Mouse (Mus musculus) stomach, postnatal 0 days (tissue): ENCODE data around the gene Traf5. TPM values are rescaled to one million over a fixed set of nuclear protein-coding genes. Genes with fewer than 3 reads are reported as not detected.

ENCODE experiments used
- ATAC-seq: fragments of 200-750 bp; cut with Nextera tagmentation; 2 replicates; pipeline ENCODE4 v1.8.0; 2017; ENCODE audit not compliant: low FRiP score, low TSS enrichment
- DNase-seq: peaks from one replicate; pipeline ENCODE4 v3.0.0-alpha.2; 2016; ENCODE audit warnings: low spot score
- H3K27ac ChIP-seq: fragments of 300-500 bp; sonication (generic); replicated peaks from 2 replicates; pipeline ENCODE4 v1.5.1; 2014; ENCODE audit warnings: mild to moderate bottlenecking, control low read depth
- H3K27me3 ChIP-seq: fragments of 300-500 bp; sonication (generic); 2 replicates; pipeline ENCODE4 v1.6.1; 2014; ENCODE audit warnings: low read length; ENCODE audit not compliant: control insufficient read depth, insufficient read depth
- H3K36me3 ChIP-seq: fragments of 300-500 bp; sonication (generic); 2 replicates; pipeline ENCODE4 v1.6.1; 2014; ENCODE audit warnings: low read length, mixed read lengths; ENCODE audit not compliant: control insufficient read depth, insufficient read depth
- H3K4me1 ChIP-seq: fragments of 300-500 bp; sonication (generic); replicated peaks from 2 replicates; pipeline ENCODE4 v1.6.1; 2014; ENCODE audit warnings: antibody characterized with exemption; ENCODE audit not compliant: control insufficient read depth, insufficient read depth
- H3K4me2 ChIP-seq: fragments of 300-500 bp; sonication (generic); replicated peaks from 2 replicates; pipeline ENCODE4 v1.6.1; 2014; ENCODE audit warnings: low read depth, mild to moderate bottlenecking, control low read depth, moderate library complexity
- H3K4me3 ChIP-seq: fragments of 300-500 bp; sonication (generic); 2 replicates; pipeline ENCODE4 v1.5.1; 2014; ENCODE audit warnings: low read depth, low read length, control low read depth
- H3K9ac ChIP-seq: fragments of 300-500 bp; sonication (generic); 2 replicates; pipeline ENCODE4 v1.6.1; 2014; ENCODE audit warnings: mild to moderate bottlenecking, low read length, control low read depth, mixed read lengths
- H3K9me3 ChIP-seq: fragments of 300-500 bp; sonication (generic); 2 replicates; pipeline ENCODE4 v1.6.1; 2016; ENCODE audit warnings: low read length; ENCODE audit not compliant: control insufficient read depth
- CTCF ChIP-seq: IDR thresholded peaks from 2 replicates; pipeline ENCODE4 v1.5.1; 2016; ENCODE audit warnings: antibody characterized with exemption, low read depth, mild to moderate bottlenecking, moderate library complexity
- EP300 ChIP-seq: optimal IDR thresholded peaks from 2 replicates; pipeline ENCODE3; 2016; ENCODE audit warnings: antibody characterized with exemption
- WGBS: fragments of 180-500 bp; shearing (Covaris S2); extraction: QIAGEN DNeasy Blood & Tissue Kit; methylation state at CpG from one replicate; pipeline ENCODE4 v1.1.7; 2014; 5-methylcytosine and 5-hydroxymethylcytosine counted together
- polyA plus RNA-seq: library from polyadenylated mRNA; unstranded; fragments of >200 nt; fragmentation: Nextera tagmentation; extraction: Ambion mirVana; gene quantifications from 2 replicates; pipeline ENCODE4 v1.2.1, GENCODE M21; 2015

Gene Traf5
- polyA plus RNA-seq, 1 experiment from 2014 or later: 17.7 TPM

GRCm38 (mm10) chr1:191994476-191994875 is 97.9 kb downstream of the Traf5 start:
- 68% methylated on average over 5 of the region's 5 CpGs for WGBS
- H3K4me3 ChIP-seq: no peak overlapping the region
- H3K27ac ChIP-seq: no peak overlapping the region
- TF ChIP-seq EP300: no peak
- no peak for TF ChIP-seq CTCF
- no peaks in the 10 kb centered on the region for H3K9me3 ChIP-seq
- no peak for ATAC-seq
- H3K4me1 ChIP-seq: no peaks in the 10 kb centered on the region
- no peak overlapping the region for H3K4me2 ChIP-seq
- peaks cover 6% of the 10 kb centered on the region; the same call in 1 of the 2 replicates for H3K36me3 ChIP-seq
- H3K27me3 ChIP-seq: no peaks in the 10 kb centered on the region
- no peak for DNase-seq
- no peak overlapping the region for H3K9ac ChIP-seq

- WGBS: 62% methylated on average over 7 of the region's 7 CpGs
- DNase-seq (no peak), ATAC-seq (no peak)
Observed at GRCm38 (mm10) chr1:191992040-191992780, 100.1 kb downstream of the Traf5 start.

DNA sequence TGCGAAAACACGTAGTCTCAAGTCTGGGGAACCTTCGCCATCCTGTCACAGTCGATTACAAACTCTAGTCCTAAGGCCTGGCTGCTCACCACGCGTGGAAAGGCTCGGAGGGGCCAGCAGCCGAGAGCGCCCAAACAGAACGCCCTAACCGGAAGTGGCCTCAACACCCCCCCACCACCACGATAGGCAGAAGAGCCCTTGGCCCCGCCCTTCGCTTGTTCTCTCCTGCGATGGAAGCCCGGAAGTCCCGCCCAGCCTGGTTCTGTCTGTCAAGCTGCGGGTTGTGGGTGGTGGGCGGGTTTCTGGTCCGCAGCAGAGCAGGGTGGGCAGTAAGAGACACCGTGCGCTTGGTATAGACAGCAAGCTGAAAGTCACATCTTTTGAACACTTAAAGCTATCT is 102.4 kb downstream of the Traf5 start:
- under 1% methylated on average over 22 of the region's 22 CpGs for WGBS
- Histone ChIP-seq H3K4me3 (peak overlapping the region; percentile 41), H3K4me2 (peak overlapping the region; percentile 54), H3K4me1 (0 out of 2 replicates have a peak, but pooled peaks cover 2% of the 10 kb centered on the region), H3K36me3 (no peaks in the 10 kb centered on the region), H3K27ac (peak overlapping the region; percentile 65), H3K27me3 (no peaks in the 10 kb centered on the region), H3K9ac (peak overlapping the region; percentile 59), H3K9me3 (no peaks in the 10 kb centered on the region)
- DNase-seq: peak; percentile 96
- TF ChIP-seq EP300: no peak
- no peak for TF ChIP-seq CTCF
- ATAC-seq: peak; percentile 96

More at GRCm38 (mm10) chr1:191992040-191992780, 100.1 kb downstream of the Traf5 start:
- Histone ChIP-seq H3K9ac (no peak overlapping the region), H3K27ac (no peak overlapping the region; the same call in 1 of the 2 replicates), H3K36me3 (no peaks in the 10 kb centered on the region), H3K27me3 (no peaks in the 10 kb centered on the region), H3K4me2 (no peak overlapping the region), H3K4me3 (no peak overlapping the region), H3K4me1 (0 out of 2 replicates have a peak, but pooled peaks cover 2% of the 10 kb centered on the region), H3K9me3 (no peaks in the 10 kb centered on the region)
- TF ChIP-seq EP300: no peak

GRCm38 (mm10) chr1:191989060-191989459 is 103.3 kb downstream of the Traf5 start:
- Histone ChIP-seq H3K9me3 (no peaks in the 10 kb centered on the region), H3K4me3 (no peak overlapping the region), H3K4me1 (0 out of 2 replicates have a peak, but pooled peaks cover 2% of the 10 kb centered on the region), H3K27me3 (no peaks in the 10 kb centered on the region), H3K9ac (no peak overlapping the region), H3K4me2 (no peak overlapping the region; the same call in 1 of the 2 replicates), H3K27ac (no peak overlapping the region), H3K36me3 (no peaks in the 10 kb centered on the region)
- DNase-seq (no peak), ATAC-seq (no peak; the same call in 1 of the 2 replicates)
- WGBS: 76% methylated on average over 5 of the region's 5 CpGs
- TF ChIP-seq EP300 (no peak), CTCF (no peak)

- no peak overlapping the region for H3K9ac ChIP-seq
- WGBS: 61% methylated on average over 3 of the region's 3 CpGs
- DNase-seq (no peak), ATAC-seq (no peak)
- H3K4me3 ChIP-seq: no peak overlapping the region
- TF ChIP-seq CTCF (no peak), EP300 (no peak)
- 0 out of 2 replicates have a peak, but pooled peaks cover 2% of the 10 kb centered on the region for H3K4me1 ChIP-seq
- no peak overlapping the region for H3K4me2 ChIP-seq
- no peaks in the 10 kb centered on the region for H3K36me3 ChIP-seq
- no peak overlapping the region for H3K27ac ChIP-seq
- H3K9me3 ChIP-seq: no peaks in the 10 kb centered on the region
- H3K27me3 ChIP-seq: no peaks in the 10 kb centered on the region
Observed at GRCm38 (mm10) chr1:191988646-191989045, 103.7 kb downstream of the Traf5 start.

DNA sequence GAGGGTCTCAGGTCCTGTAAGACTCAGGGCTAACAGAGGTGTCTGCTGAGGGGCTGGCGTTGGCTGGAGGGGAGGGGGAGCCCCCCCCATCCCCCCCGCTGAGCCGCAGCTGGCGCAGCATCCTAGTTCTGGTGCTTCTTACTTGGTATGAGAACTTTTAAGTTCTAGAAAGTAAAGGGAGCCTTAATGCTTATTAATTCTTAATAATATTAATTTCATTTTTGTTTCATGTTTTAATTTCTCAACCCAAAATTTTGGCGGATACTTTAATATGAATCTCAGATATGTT is 104.9 kb downstream of the Traf5 start:
- H3K4me2 ChIP-seq: no peak overlapping the region
- 0 out of 2 replicates have a peak, but pooled peaks cover 2% of the 10 kb centered on the region for H3K4me1 ChIP-seq
- DNase-seq: no peak
- H3K27ac ChIP-seq: no peak overlapping the region
- H3K4me3 ChIP-seq: no peak overlapping the region
- no peaks in the 10 kb centered on the region for H3K36me3 ChIP-seq
- no peak overlapping the region for H3K9ac ChIP-seq
- H3K27me3 ChIP-seq: no peaks in the 10 kb centered on the region
- TF ChIP-seq EP300 (no peak), CTCF (no peak)
- no peak for ATAC-seq
- no peaks in the 10 kb centered on the region for H3K9me3 ChIP-seq
- WGBS: 51% methylated on average over 5 of the region's 5 CpGs
